Mouse (Mus musculus): ENCODE measurements around the gene Rfk. TPM values are rescaled to one million over a fixed set of nuclear protein-coding genes. Genes with fewer than 3 reads are reported as not detected.

Rfk gene
- total RNA-seq (2023), result 10 to 100 TPM; 36.5 to 36.6 TPM

DNA sequence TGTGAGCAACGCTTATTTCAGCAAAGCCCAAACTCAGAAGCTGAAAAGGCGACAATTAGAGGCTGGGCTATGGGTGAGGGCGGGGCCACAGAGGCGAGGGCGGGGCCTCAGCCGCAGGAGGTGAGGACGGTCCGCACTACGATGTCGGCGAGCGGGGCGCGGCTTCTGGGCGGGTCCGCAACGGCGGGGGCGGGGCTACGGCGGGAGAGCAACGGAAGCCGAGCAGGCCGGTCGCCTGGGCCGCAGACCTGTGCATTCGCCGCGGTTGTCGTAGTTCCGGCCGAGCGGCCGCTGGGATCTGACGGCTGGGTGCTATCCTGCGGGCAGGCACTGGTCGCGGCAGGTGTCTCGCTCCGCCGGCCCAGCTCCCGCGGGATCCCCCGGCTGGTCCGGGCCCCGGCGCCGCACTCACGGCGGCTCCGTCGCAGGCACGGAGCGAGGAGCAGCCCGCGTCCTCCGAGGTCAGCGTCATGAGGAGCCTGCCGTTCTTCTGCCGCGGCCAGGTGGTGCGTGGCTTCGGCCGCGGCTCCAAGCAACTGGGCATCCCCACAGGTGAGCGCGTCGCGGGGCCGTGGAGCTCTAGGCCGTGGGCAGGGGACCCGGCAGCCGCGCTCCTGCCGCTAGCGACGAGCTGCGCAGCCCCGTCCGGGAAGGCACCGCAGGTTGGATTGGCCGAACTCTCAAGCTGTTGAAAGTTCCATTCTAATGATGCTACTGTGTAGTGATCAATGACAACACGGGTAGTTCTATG, at the start of gene Rfk:
Gene Rfk (plus strand): TSS at position 203 of the 751 bp plus-strand sequence.

DNA sequence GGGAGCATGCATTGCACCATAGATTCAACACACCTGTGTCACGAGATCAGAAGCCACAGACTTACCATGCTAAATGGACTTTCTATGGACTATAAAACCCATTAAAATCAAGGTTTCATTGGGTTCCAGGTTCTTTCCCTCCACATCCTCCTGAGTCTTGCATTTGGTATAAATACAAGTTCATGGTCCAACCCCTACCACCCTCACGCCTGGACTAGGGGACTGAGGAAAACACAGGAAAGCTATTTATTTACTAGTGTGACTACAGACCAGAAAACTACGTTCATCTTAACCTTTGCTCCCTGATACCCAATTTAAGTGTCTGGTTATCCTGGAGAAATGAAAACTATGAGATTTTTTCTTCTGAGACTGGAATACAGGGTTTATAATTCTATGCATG, 21.1 kb upstream of the Rfk start, which contains the start of gene Gcnt1:
Gene Gcnt1 (minus strand): TSS at position 144 of the 400 bp plus-strand sequence.

Other genes with a start within 250 kb of the Rfk start
- gene Gcnt1, start 21.2 kb upstream of the Rfk start, total RNA-seq (2023), result 10 to 100 TPM; 22.0 to 24.7 TPM

All from monocyte, adult 59 days (primary cell).